Mouse (Mus musculus) stomach, postnatal 0 days (tissue): Measurements from ENCODE around the gene Cadps2.

Experiments used
- CTCF ChIP-seq: IDR thresholded peaks from 2 replicates; pipeline ENCODE4 v1.5.1; 2016; ENCODE audit warnings: antibody characterized with exemption, low read depth, mild to moderate bottlenecking, moderate library complexity
- EP300 ChIP-seq: optimal IDR thresholded peaks from 2 replicates; pipeline ENCODE3; 2016; ENCODE audit warnings: antibody characterized with exemption

DNA sequence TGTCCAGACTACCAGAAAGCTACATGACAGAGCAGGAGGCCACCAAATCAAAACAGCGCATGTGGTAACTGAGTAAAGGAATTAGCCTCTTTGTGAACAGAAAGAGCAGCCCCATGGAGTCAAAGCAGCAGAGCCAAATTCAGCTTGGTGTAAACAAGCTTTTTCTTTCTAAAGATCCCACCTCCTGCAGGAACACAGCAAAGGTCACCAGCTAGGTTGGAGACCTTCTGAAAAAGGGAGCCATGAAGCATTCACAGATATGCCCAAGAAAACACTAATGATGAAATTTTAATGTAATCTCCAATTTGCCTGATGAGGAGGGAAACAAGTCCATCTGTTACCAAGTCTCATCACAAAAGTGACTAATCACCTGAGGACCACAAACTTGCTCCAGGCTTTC lies 270.5 kb downstream of the Cadps2 start:
- TF ChIP-seq CTCF (no peak), EP300 (no peak)
